ENCODE assay signal across 8 mouse cellular contexts in genomic region chr19:6235084-6236052, GRCm38 (mm10). TPM values are rescaled to one million over a fixed set of nuclear protein-coding genes. Genes with fewer than 3 reads are reported as not detected.
DNase-seq lines count a peak whose midpoint lies in the region; ATAC-seq and TF ChIP-seq lines count a peak whose summit lies in the region.

Ppp2r5b (minus strand) TSS chr19:6235872.

- DNase-seq in A20 (ENCODE audit: low read depth, low spot score) (peak; percentile 94), liver (peak; percentile 97)
- DNase-seq in heart, embryonic 10.5 days (ENCODE audit: low spot score), result peak; percentile 96
- peak; percentile 97 to 99 for DNase-seq in spleen, postnatal 4 days (ENCODE audit: low spot score in 2 of 2)

- peaks cover 7% of the 10 kb centered on the region for H3K4me1 ChIP-seq in bone marrow macrophage, adult 2 months (ENCODE audit: control insufficient read depth, insufficient read depth, low read length)
- no peaks in the 10 kb centered on the region for H3K4me1 ChIP-seq in embryonic fibroblast, embryonic 13.5 days (ENCODE audit: control insufficient read depth, insufficient read depth, low read length)
- peaks cover 20% of the 10 kb centered on the region for H3K4me1 ChIP-seq in heart, embryonic 10.5 days
- peaks cover 31% of the 10 kb centered on the region for H3K4me1 ChIP-seq in kidney, embryonic 15.5 days

- peak within 1 kb of the TSS; percentile 83 for H3K4me3 ChIP-seq in bone marrow macrophage, adult 2 months (ENCODE audit: insufficient read depth, low read length)
- peak within 1 kb of the TSS; percentile 95 for H3K4me3 ChIP-seq in embryonic fibroblast, embryonic 13.5 days (ENCODE audit: insufficient read depth, low read length)
- H3K4me3 ChIP-seq in heart, embryonic 10.5 days, result peak within 1 kb of the TSS; percentile 87
- H3K4me3 ChIP-seq in kidney, embryonic 15.5 days (replicated peaks), result peak within 1 kb of the TSS; percentile 73

- no peaks in the 10 kb centered on the region for H3K9me3 ChIP-seq in heart, embryonic 10.5 days
- H3K9me3 ChIP-seq in kidney, embryonic 15.5 days (replicated peaks), result no peaks in the 10 kb centered on the region

- no peaks in the 10 kb centered on the region for H3K27me3 ChIP-seq in heart, embryonic 10.5 days (ENCODE audit: insufficient read depth, poor library complexity, severe bottlenecking)
- no peaks in the 10 kb centered on the region for H3K27me3 ChIP-seq in kidney, embryonic 15.5 days

- H3K27ac ChIP-seq in bone marrow macrophage, adult 2 months (ENCODE audit: insufficient read depth, low read depth, low read length), result peak within 1 kb of the TSS; percentile 92
- peak within 1 kb of the TSS; percentile 90 for H3K27ac ChIP-seq in embryonic fibroblast, embryonic 13.5 days (ENCODE audit: insufficient read depth, low read length)
- H3K27ac ChIP-seq in heart, embryonic 10.5 days, result peak within 1 kb of the TSS; percentile 92
- H3K27ac ChIP-seq in kidney, embryonic 15.5 days, result peak within 1 kb of the TSS; percentile 97

- TF ChIP-seq CTCF in bone marrow macrophage, adult 2 months (IDR thresholded peaks at IDR 0.05; ENCODE audit: low read depth, low read length), result no peak
- no peak for TF ChIP-seq CTCF in embryonic fibroblast, embryonic 13.5 days (IDR thresholded peaks at IDR 0.05; ENCODE audit: borderline replicate concordance, insufficient read depth, low read length)

- peak within 1 kb of the TSS; percentile 70 for H3K9ac ChIP-seq in kidney, embryonic 15.5 days

- TF ChIP-seq POLR2A in bone marrow macrophage, adult 2 months (IDR thresholded peaks at IDR 0.05; ENCODE audit: borderline replicate concordance, low read depth, low read length), result no peak
- TF ChIP-seq POLR2A in embryonic fibroblast, embryonic 13.5 days (IDR thresholded peaks at IDR 0.05; ENCODE audit: low read depth, low read length), result peak; percentile 55

- 2% methylated on average over 48 of the region's 48 CpGs for WGBS in heart, embryonic 10.5 days
- 2% methylated on average over 48 of the region's 48 CpGs for WGBS in kidney, embryonic 15.5 days

- peaks cover 24% of the 10 kb centered on the region for H3K36me3 ChIP-seq in heart, embryonic 10.5 days
- peaks cover 21% of the 10 kb centered on the region for H3K36me3 ChIP-seq in kidney, embryonic 15.5 days

- ATAC-seq in kidney, embryonic 15.5 days (replicated peaks; ENCODE audit: low FRiP score), result peak; percentile 91
- peak; percentile 76 for ATAC-seq in monocyte, adult 5-6 weeks (replicated peaks; ENCODE audit: insufficient number of reproducible peaks, low FRiP score, low TSS enrichment, poor library complexity, severe bottlenecking)

- peak within 1 kb of the TSS; percentile 83 for H3K4me2 ChIP-seq in kidney, embryonic 15.5 days

RNA-seq across cellular contexts. Expression of gene Ppp2r5b, which starts in this region (rescaled TPM):
- polyA plus RNA-seq in bone marrow macrophage, adult 2 months (2012; ENCODE audit: insufficient read depth, insufficient read length, missing spikeins), result 13.7 and 15.4 TPM in 2 replicates
- 26.0 and 33.0 TPM in 2 replicates for polyA plus RNA-seq in embryonic fibroblast, embryonic 13.5 days (2011; ENCODE audit: insufficient read length, low read depth, missing spikeins)
- 21.2 and 25.7 TPM in 2 replicates for polyA plus RNA-seq in heart, embryonic 10.5 days (2016; fragmentation: Nextera tagmentation; extraction: Ambion mirVana)
- 22.9 and 27.6 TPM in 2 replicates for polyA plus RNA-seq in kidney, embryonic 15.5 days (2015; fragmentation: Nextera tagmentation; extraction: Ambion mirVana)
- 15.6 to 22.7 TPM (median 18.0 TPM) in 3 replicates for total RNA-seq in monocyte, adult 5-6 weeks (2017)

Comparison
In these comparisons a context has a peak if more than half of its experiments do, and no peak if none do; other contexts are left out.
1. Peak in every context shown above with its lines: DNase-seq, ATAC-seq, H3K4me3 ChIP-seq and H3K27ac ChIP-seq.